Mouse (Mus musculus) neural tube, embryonic 11.5 days (tissue): ENCODE data around the gene Arl3. TPM values are rescaled to one million over a fixed set of nuclear protein-coding genes. Genes with fewer than 3 reads are reported as not detected.
A peak's percentile ranks its signal among the peaks of the same experiment; 100 is the strongest.
"Not testable (repeated sequence)": the region's sequence is repeated elsewhere in the genome, so short reads cannot be mapped to it uniquely, and the experiment has no call there.

Experiments
- ATAC-seq: fragments of 200-750 bp; cut with Nextera tagmentation; 2 replicates; pipeline ENCODE4 v1.8.0; 2017; ENCODE audit warnings: moderate number of reproducible peaks, mild to moderate bottlenecking, moderate TSS enrichment, moderate library complexity; ENCODE audit not compliant: insufficient read depth, low FRiP score, low TSS enrichment
- DNase-seq: peaks from one replicate; pipeline ENCODE4 v3.0.0-alpha.2; 2015; ENCODE audit warnings: low spot score
- H3K27ac ChIP-seq: fragments of 300-500 bp; sonication (generic); 2 replicates; pipeline ENCODE4 v1.5.1; 2014; ENCODE audit warnings: low read depth, mild to moderate bottlenecking, low read length
- H3K27me3 ChIP-seq: fragments of 300-500 bp; sonication (generic); 2 replicates; pipeline ENCODE4 v1.6.1; 2014; ENCODE audit warnings: mild to moderate bottlenecking, low read length, mixed read lengths; ENCODE audit not compliant: control insufficient read depth, insufficient read depth
- H3K36me3 ChIP-seq: fragments of 300-500 bp; sonication (generic); 2 replicates; pipeline ENCODE4 v1.6.1; 2014; ENCODE audit warnings: mild to moderate bottlenecking, low read length, moderate library complexity, mixed read lengths; ENCODE audit not compliant: control insufficient read depth, insufficient read depth
- H3K4me1 ChIP-seq: fragments of 300-500 bp; sonication (generic); 2 replicates; pipeline ENCODE4 v1.6.1; 2014; ENCODE audit warnings: low read length, mixed read lengths; ENCODE audit not compliant: control insufficient read depth, insufficient read depth
- H3K4me2 ChIP-seq: fragments of 300-500 bp; sonication (generic); 2 replicates; pipeline ENCODE4 v1.6.1; 2014; ENCODE audit warnings: low read depth, mild to moderate bottlenecking, moderate library complexity
- H3K4me3 ChIP-seq: fragments of 300-500 bp; sonication (generic); 2 replicates; pipeline ENCODE4 v1.5.1; 2014; ENCODE audit warnings: low read depth, low read length
- H3K9ac ChIP-seq: fragments of 300-500 bp; sonication (generic); 2 replicates; pipeline ENCODE4 v1.6.1; 2014; ENCODE audit warnings: mild to moderate bottlenecking, low read length
- H3K9me3 ChIP-seq: fragments of 300-500 bp; sonication (generic); 2 replicates; pipeline ENCODE4 v1.6.1; 2016; ENCODE audit warnings: low read length; ENCODE audit not compliant: control insufficient read depth
- WGBS: fragments of 180-500 bp; shearing (Covaris S2); extraction: QIAGEN DNeasy Blood & Tissue Kit; methylation state at CpG from one replicate; pipeline ENCODE4 v1.1.7; 2014; 5-methylcytosine and 5-hydroxymethylcytosine counted together
- polyA plus RNA-seq: library from polyadenylated mRNA; unstranded; fragments of >200 nt; fragmentation: Nextera tagmentation; extraction: Ambion mirVana; gene quantifications from 2 replicates; pipeline ENCODE4 v1.2.1, GENCODE M21; 2014

Gene Arl3
- polyA plus RNA-seq, 1 experiment from 2014 or later = 123 TPM

GRCm38 (mm10) chr19:46571878-46572244 is 1.1 kb downstream of the Arl3 start:
- H3K9ac ChIP-seq = no peak overlapping the region
- DNase-seq (peak; percentile 23), ATAC-seq (no peak)
- no peak overlapping the region for H3K27ac ChIP-seq
- H3K4me1 ChIP-seq = peaks cover 6% of the 10 kb centered on the region
- no peaks in the 10 kb centered on the region for H3K36me3 ChIP-seq
- H3K4me2 ChIP-seq = peak overlapping the region; percentile 52
- peak overlapping the region; percentile 71 for H3K4me3 ChIP-seq
- H3K27me3 ChIP-seq = no peaks in the 10 kb centered on the region
- H3K9me3 ChIP-seq = no peaks in the 10 kb centered on the region
- 33% methylated on average over 10 of the region's 10 CpGs for WGBS

DNA sequence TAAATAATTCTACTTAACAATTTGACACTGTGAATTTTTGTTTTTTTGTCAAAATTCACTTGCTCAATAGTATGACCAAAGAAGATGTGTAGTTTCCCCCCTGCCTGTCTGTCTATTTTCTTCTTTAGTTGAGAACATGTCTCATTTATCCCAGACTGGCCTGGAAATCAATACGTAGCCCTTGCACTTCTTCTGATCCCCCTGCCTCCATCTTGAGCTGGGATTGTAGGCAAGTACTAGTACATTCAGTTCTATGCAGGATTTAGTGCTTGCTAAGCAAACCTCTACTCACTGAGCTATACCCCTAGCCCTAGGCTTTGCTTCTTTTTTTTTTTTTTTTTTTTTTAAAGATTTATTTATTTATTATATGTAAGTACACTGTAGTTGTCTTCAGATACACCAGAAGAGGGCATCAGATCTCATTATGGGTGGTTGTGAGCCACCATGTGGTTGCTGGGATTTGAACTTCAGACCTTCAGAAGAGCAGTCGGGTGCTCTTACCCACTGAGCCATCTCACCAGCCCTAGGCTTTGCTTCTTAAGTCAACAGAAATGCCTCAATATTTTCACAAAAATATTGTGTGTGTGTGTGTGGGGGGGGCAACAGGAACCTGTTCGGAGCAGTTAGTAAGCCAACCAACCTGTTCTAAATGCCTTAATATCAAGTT is 1.7 kb downstream of the Arl3 start:
- not testable (repeated sequence) for H3K9me3 ChIP-seq, H3K4me1 ChIP-seq, H3K9ac ChIP-seq, DNase-seq, ATAC-seq, H3K27ac ChIP-seq, H3K4me3 ChIP-seq, H3K27me3 ChIP-seq, H3K36me3 ChIP-seq, H3K4me2 ChIP-seq
- WGBS = 80% methylated on average over 3 of the region's 3 CpGs

DNA sequence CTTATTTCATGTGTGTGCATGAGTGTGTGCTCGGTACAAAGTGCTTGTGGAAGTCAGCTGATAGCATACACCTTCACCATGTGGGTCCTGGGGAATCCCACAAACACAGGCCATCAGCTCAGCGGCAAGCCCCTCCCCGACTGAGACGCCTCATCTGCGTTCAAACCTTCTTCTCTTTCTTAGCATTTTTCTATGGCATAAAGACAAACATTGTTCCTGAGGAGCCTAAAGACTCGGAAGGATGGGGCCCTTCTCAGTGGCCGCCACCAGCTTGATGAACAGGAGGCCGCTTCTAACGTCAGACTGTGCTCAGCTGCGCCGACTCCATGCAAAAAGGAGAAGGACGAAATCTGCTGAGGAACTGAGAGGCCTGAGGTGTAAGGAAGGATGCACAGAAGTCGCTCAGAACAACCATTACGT is 8.9 kb downstream of the Arl3 start:
- H3K27me3 ChIP-seq = no peaks in the 10 kb centered on the region
- WGBS = 80% methylated on average over 14 of the region's 14 CpGs
- no peaks in the 10 kb centered on the region for H3K36me3 ChIP-seq
- H3K4me2 ChIP-seq = no peak overlapping the region
- H3K4me1 ChIP-seq = no peaks in the 10 kb centered on the region
- DNase-seq = no peak
- H3K9me3 ChIP-seq = no peaks in the 10 kb centered on the region
- no peak overlapping the region for H3K4me3 ChIP-seq
- H3K27ac ChIP-seq = no peak overlapping the region
- no peak overlapping the region for H3K9ac ChIP-seq
- ATAC-seq = no peak

DNA sequence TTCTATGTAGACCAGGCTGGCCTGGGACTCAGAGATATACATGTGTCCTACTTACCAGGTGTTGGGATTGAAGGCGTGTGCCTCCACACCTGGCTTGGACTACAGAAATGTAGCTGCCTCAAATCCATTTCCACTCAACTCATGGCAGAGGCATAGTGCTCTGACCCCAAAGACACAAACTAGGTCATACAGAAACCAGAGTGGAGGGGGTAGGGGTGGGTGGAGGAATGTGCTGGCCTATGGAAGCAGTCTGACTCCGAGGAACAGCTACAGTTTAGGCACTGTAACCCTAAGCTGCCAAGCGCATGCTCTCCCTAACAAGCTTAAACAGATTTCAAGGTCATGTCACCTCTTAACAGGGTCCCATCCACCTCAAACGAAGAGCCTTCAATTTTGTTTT is 9.4 kb downstream of the Arl3 start:
- H3K9me3 ChIP-seq = no peaks in the 10 kb centered on the region
- no peaks in the 10 kb centered on the region for H3K4me1 ChIP-seq
- ATAC-seq (no peak), DNase-seq (no peak)
- no peak overlapping the region for H3K9ac ChIP-seq
- no peaks in the 10 kb centered on the region for H3K27me3 ChIP-seq
- H3K4me2 ChIP-seq = no peak overlapping the region
- H3K36me3 ChIP-seq = no peaks in the 10 kb centered on the region
- WGBS = 91% methylated on average over 4 of the region's 4 CpGs
- H3K27ac ChIP-seq = no peak overlapping the region
- no peak overlapping the region for H3K4me3 ChIP-seq

DNA sequence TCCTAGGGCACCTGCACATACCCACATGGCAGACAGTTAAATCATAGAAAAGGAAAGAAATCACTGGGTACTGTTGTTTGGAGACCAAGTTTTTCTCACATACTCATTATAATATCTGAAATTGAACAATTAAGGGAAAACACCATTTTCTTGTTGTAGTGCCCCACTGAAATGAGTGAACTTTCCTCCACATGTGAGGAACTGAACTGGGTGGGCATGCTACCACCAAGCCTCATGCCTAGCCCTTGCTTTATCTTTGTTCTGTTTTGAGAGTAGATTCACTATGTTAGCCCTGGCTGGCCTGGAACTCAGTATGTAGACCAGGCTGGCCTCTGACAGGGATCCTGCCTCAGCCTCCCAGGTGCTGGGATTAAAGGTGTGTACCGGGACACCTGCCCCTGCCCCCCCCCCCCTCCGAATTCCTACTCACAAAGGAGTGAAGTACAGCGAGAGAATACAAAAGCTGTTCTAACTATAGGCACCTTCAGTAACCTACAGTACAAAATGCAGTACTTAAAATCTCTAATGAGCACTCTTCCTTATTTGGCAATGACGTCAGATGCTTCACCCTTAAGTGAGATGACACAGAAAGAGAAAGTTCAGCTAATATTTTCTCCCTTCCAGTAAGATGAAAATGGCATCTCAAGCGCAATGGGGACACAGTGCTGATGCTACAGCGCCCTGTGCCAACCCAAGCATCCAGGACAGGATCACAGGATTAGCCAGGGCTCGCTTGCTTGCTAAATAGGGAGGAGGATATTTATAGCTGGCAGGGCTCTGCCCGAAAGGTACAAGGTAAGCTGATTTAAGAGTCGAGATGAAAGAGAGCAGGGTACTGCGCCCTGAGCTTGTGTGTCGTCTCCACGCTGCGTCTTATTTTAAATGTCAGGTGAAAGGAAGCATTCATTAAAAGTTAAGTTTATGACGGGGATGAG is 10.2 kb downstream of the Arl3 start:
- Histone ChIP-seq H3K4me1 (no peaks in the 10 kb centered on the region), H3K27ac (no peak overlapping the region), H3K9ac (no peak overlapping the region), H3K4me2 (no peak overlapping the region), H3K27me3 (no peaks in the 10 kb centered on the region), H3K36me3 (no peaks in the 10 kb centered on the region), H3K9me3 (no peaks in the 10 kb centered on the region), H3K4me3 (no peak overlapping the region)
- no peak for ATAC-seq
- DNase-seq = no peak
- 88% methylated on average over 14 of the region's 14 CpGs for WGBS

- Histone ChIP-seq H3K4me2 (no peak overlapping the region), H3K27me3 (no peaks in the 10 kb centered on the region), H3K27ac (no peak overlapping the region), H3K4me1 (no peaks in the 10 kb centered on the region), H3K4me3 (no peak overlapping the region), H3K9ac (no peak overlapping the region), H3K9me3 (no peaks in the 10 kb centered on the region), H3K36me3 (0 out of 2 replicates have a peak, but pooled peaks cover 2% of the 10 kb centered on the region)
- peak; percentile 44 for DNase-seq
- ATAC-seq = no peak
- WGBS = 44% methylated on average over 1 of the region's 1 CpGs
These were observed 10.9 kb downstream of the Arl3 start for GRCm38 (mm10) chr19:46562132-46562531.

DNA sequence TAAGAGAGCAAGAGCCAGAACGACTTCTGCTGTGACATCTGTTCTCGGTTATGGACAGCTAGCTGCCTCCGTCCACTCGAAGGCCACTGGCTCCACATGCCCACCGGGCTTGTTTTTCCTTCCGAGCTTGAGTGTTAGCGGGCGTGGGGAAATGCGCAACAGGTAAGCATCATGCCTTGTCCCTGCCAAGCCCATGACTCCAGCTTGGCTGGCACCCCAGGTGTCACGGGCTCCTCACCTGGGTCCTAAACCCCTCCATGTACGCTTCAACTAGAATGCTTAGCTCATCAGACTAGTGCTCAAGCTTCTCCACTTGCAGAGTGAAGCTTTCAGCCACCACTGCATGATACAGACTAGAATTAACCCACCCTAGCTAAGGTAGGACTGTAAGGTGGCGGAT is 14.4 kb downstream of the Arl3 start:
- DNase-seq = no peak
- Histone ChIP-seq H3K27ac (no peak overlapping the region), H3K27me3 (no peaks in the 10 kb centered on the region), H3K4me3 (no peak overlapping the region), H3K9me3 (no peaks in the 10 kb centered on the region), H3K4me2 (no peak overlapping the region), H3K36me3 (0 out of 2 replicates have a peak, but pooled peaks cover 2% of the 10 kb centered on the region), H3K9ac (no peak overlapping the region), H3K4me1 (no peaks in the 10 kb centered on the region)
- WGBS = 75% methylated on average over 12 of the region's 12 CpGs
- ATAC-seq = no peak

- 82% methylated on average over 8 of the region's 8 CpGs for WGBS
- no peaks in the 10 kb centered on the region for H3K27me3 ChIP-seq
- H3K4me2 ChIP-seq = no peak overlapping the region
- H3K4me3 ChIP-seq = no peak overlapping the region
- ATAC-seq = no peak
- H3K4me1 ChIP-seq = no peaks in the 10 kb centered on the region
- DNase-seq = no peak
- no peak overlapping the region for H3K9ac ChIP-seq
- no peak overlapping the region for H3K27ac ChIP-seq
- no peaks in the 10 kb centered on the region for H3K9me3 ChIP-seq
- H3K36me3 ChIP-seq = 0 out of 2 replicates have a peak, but pooled peaks cover 2% of the 10 kb centered on the region
These were observed 15.0 kb downstream of the Arl3 start for GRCm38 (mm10) chr19:46558009-46558408.
